ENCODE assay signal across 12 mouse cellular contexts in the genomic region with DNA sequence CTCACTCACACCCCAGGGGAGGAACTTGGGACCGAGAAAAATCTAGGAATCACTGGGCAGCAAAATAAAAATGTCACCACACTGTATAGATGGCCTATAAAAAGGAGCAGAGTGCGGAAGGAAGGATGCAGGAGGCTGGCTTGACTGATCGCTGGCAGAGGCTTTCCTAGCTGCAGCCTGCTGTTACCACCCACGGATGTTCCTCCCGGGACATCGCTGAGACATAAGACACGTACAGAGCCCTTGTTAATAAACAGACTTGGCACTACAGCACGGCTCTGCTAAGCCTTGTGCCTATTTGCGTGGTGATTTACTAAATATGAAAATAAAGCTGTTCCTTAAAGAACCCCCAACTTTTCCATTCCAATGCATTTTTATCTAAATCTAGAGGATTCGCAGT.
DNase-seq lines count a peak whose midpoint lies in the region; ATAC-seq lines count a peak whose summit lies in the region.
"Had no signal": no experiment of that assay in that cellular context is flagged by ENCODE, and none has a peak within 500 bp of the region (broad histone marks: within the 10 kb centered on the region; RNA-seq: fewer than 3 reads in every experiment).

No protein-coding gene starts in this region.

- DNase-seq in lung, postnatal 14 days: no peak
- peak; percentile 33 to 34 for DNase-seq in frontal cortex, postnatal 25 days (ENCODE audit: low spot score in 2 of 2)
- peak; percentile 69 to 84 for DNase-seq in left cerebral cortex, adult 18-20 months (ENCODE audit: low spot score in 2 of 2)
- peak; percentile 72 for DNase-seq in right cerebral cortex, postnatal 25 days
- DNase-seq in B cell, adult 2 months: no peak
- DNase-seq in heart, postnatal 4 days: no peak
- DNase-seq: cerebellum, postnatal 14 days had no signal

- peak overlapping the region; percentile 81 for H3K27ac ChIP-seq in lung, embryonic 15.5 days
- H3K27ac ChIP-seq: hindbrain, embryonic 10.5 days had no signal

- H3K4me1 ChIP-seq in lung, embryonic 15.5 days: peaks cover 30% of the 10 kb centered on the region

- no peak overlapping the region for H3K4me2 ChIP-seq in lung, embryonic 15.5 days
- H3K4me2 ChIP-seq: liver, embryonic 11.5 days had no signal

- ATAC-seq in lung, embryonic 15.5 days (ENCODE audit: borderline replicate concordance, extremely low read depth, low FRiP score, low TSS enrichment): peak; percentile 56; the same call in 1 of the 2 replicates
- ATAC-seq: midbrain, embryonic 16.5 days had no signal

- no peak overlapping the region for H3K9ac ChIP-seq in lung, embryonic 15.5 days

- H3K27me3 ChIP-seq in lung, embryonic 15.5 days: no peaks in the 10 kb centered on the region

- no peaks in the 10 kb centered on the region for H3K9me3 ChIP-seq in lung, embryonic 15.5 days
- H3K9me3 ChIP-seq: hindbrain, embryonic 10.5 days had no signal

- no peak overlapping the region for H3K4me3 ChIP-seq in lung, embryonic 15.5 days
- H3K4me3 ChIP-seq: erythroblast, embryonic 14.5 days; hindbrain, embryonic 10.5 days had no signal

- 40% methylated on average over 10 of the region's 10 CpGs for WGBS in lung, embryonic 15.5 days

- H3K36me3 ChIP-seq in lung, embryonic 15.5 days: no peaks in the 10 kb centered on the region
- H3K36me3 ChIP-seq: hindbrain, embryonic 10.5 days had no signal

Comparison
In these comparisons a context has a peak if more than half of its experiments do, and no peak if none do; other contexts are left out.
1. DNase-seq: peak in frontal cortex, postnatal 25 days (2 of 2), left cerebral cortex, adult 18-20 months (2 of 2) and right cerebral cortex, postnatal 25 days (single experiment); none in lung, postnatal 14 days (single experiment), B cell, adult 2 months (0 of 2) and heart, postnatal 4 days (single experiment).